Mouse (Mus musculus) forebrain, embryonic 16.5 days (tissue): ENCODE results near the gene Foxp4. TPM values are rescaled to one million over a fixed set of nuclear protein-coding genes. Genes with fewer than 3 reads are reported as not detected.

Experiments
- ATAC-seq: fragments of 200-750 bp; cut with Nextera tagmentation; 2 replicates; pipeline ENCODE4 v1.8.0; 2017; ENCODE audit warnings: mild to moderate bottlenecking, moderate library complexity
- H3K27ac ChIP-seq: fragments of 300-500 bp; sonication (generic); 2 replicates; pipeline ENCODE4 v1.5.1; 2014; ENCODE audit warnings: low read length, control low read depth
- H3K27me3 ChIP-seq: fragments of 300-500 bp; sonication (generic); replicated peaks from 2 replicates; pipeline ENCODE4 v1.6.1; 2014; ENCODE audit warnings: low read length; ENCODE audit not compliant: control insufficient read depth, insufficient read depth
- H3K36me3 ChIP-seq: fragments of 300-500 bp; sonication (generic); 2 replicates; pipeline ENCODE4 v1.6.1; 2014; ENCODE audit not compliant: control insufficient read depth, insufficient read depth
- H3K4me1 ChIP-seq: fragments of 300-500 bp; sonication (generic); replicated peaks from 2 replicates; pipeline ENCODE4 v1.6.1; 2014; ENCODE audit warnings: low read length; ENCODE audit not compliant: control insufficient read depth, insufficient read depth
- H3K4me2 ChIP-seq: fragments of 300-500 bp; sonication (generic); 2 replicates; pipeline ENCODE4 v1.6.1; 2014; ENCODE audit warnings: mild to moderate bottlenecking, low read length, control low read depth
- H3K4me3 ChIP-seq: fragments of 300-500 bp; sonication (generic); replicated peaks from 2 replicates; pipeline ENCODE4 v1.5.1; 2014; ENCODE audit warnings: mild to moderate bottlenecking, low read length, control low read depth
- H3K9ac ChIP-seq: fragments of 300-500 bp; sonication (generic); replicated peaks from 2 replicates; pipeline ENCODE4 v1.6.1; 2014; ENCODE audit warnings: low read depth, low read length, control low read depth
- H3K9me3 ChIP-seq: fragments of 300-500 bp; sonication (generic); 2 replicates; pipeline ENCODE4 v1.6.1; 2016; ENCODE audit warnings: low read length; ENCODE audit not compliant: control insufficient read depth
- WGBS: fragments of 180-500 bp; shearing (Covaris S2); extraction: QIAGEN DNeasy Blood & Tissue Kit; methylation state at CpG from one replicate; pipeline ENCODE4 v1.1.7; 2014; 5-methylcytosine and 5-hydroxymethylcytosine counted together
- polyA plus RNA-seq: library from polyadenylated mRNA; unstranded; fragments of >200 nt; fragmentation: Nextera tagmentation; extraction: Ambion mirVana; gene quantifications from 2 replicates; pipeline ENCODE4 v1.2.1, GENCODE M21; 2015

Foxp4 gene
- polyA plus RNA-seq, 1 experiment from 2014 or later = 29.1 TPM

- Histone ChIP-seq H3K36me3 (no peaks in the 10 kb centered on the region), H3K4me2 (no peak overlapping the region), H3K27me3 (peaks cover 7% of the 10 kb centered on the region), H3K4me1 (peaks cover 2% of the 10 kb centered on the region; the same call in 1 of the 2 replicates), H3K9me3 (no peaks in the 10 kb centered on the region), H3K4me3 (no peak overlapping the region), H3K27ac (no peak overlapping the region), H3K9ac (no peak overlapping the region)
- no peak for ATAC-seq
- 72% methylated on average over 6 of the region's 6 CpGs for WGBS
Measured at GRCm38 (mm10) chr17:47938839-47939238, 14.4 kb upstream of the Foxp4 start.

- Histone ChIP-seq H3K27ac (no peak overlapping the region), H3K4me3 (no peak overlapping the region), H3K9ac (no peak overlapping the region), H3K27me3 (peaks cover 10% of the 10 kb centered on the region), H3K36me3 (no peaks in the 10 kb centered on the region), H3K4me1 (no peaks in the 10 kb centered on the region), H3K9me3 (no peaks in the 10 kb centered on the region), H3K4me2 (no peak overlapping the region)
- WGBS = 18% methylated on average over 10 of the region's 10 CpGs
- ATAC-seq = no peak
Measured at GRCm38 (mm10) chr17:47937926-47938600, 13.6 kb upstream of the Foxp4 start.

- no peaks in the 10 kb centered on the region for H3K36me3 ChIP-seq
Measured at GRCm38 (mm10) chr17:47936591-47936990, 12.1 kb upstream of the Foxp4 start.

GRCm38 (mm10) chr17:47929431-47929830, 5.0 kb upstream of the Foxp4 start:
- Histone ChIP-seq H3K27me3 (peaks cover 6% of the 10 kb centered on the region; the same call in 1 of the 2 replicates), H3K9ac (no peak overlapping the region), H3K27ac (no peak overlapping the region), H3K4me2 (no peak overlapping the region), H3K4me1 (peaks cover 6% of the 10 kb centered on the region), H3K4me3 (no peak overlapping the region), H3K9me3 (no peaks in the 10 kb centered on the region), H3K36me3 (no peaks in the 10 kb centered on the region)
- 91% methylated on average over 4 of the region's 4 CpGs for WGBS
- ATAC-seq = no peak

More at GRCm38 (mm10) chr17:47936591-47936990, 12.1 kb upstream of the Foxp4 start:
- no peaks in the 10 kb centered on the region for H3K4me1 ChIP-seq
- peaks cover 10% of the 10 kb centered on the region for H3K27me3 ChIP-seq
- H3K27ac ChIP-seq = no peak overlapping the region
- no peaks in the 10 kb centered on the region for H3K9me3 ChIP-seq
- 90% methylated on average over 4 of the region's 4 CpGs for WGBS
- no peak overlapping the region for H3K4me3 ChIP-seq
- no peak overlapping the region for H3K9ac ChIP-seq
- ATAC-seq = no peak
- no peak overlapping the region for H3K4me2 ChIP-seq

- 30% methylated on average over 10 of the region's 10 CpGs for WGBS
- Histone ChIP-seq H3K36me3 (no peaks in the 10 kb centered on the region), H3K4me2 (no peak overlapping the region), H3K9ac (no peak overlapping the region), H3K4me1 (peaks cover 30% of the 10 kb centered on the region), H3K4me3 (no peak overlapping the region), H3K27ac (no peak overlapping the region), H3K9me3 (no peaks in the 10 kb centered on the region), H3K27me3 (0 out of 2 replicates have a peak, but pooled peaks cover 6% of the 10 kb centered on the region)
- ATAC-seq = no peak
Measured at GRCm38 (mm10) chr17:47925988-47926387, 1.5 kb upstream of the Foxp4 start.

- Histone ChIP-seq H3K4me2 (peak overlapping the region; percentile 68), H3K27me3 (0 out of 2 replicates have a peak, but pooled peaks cover 6% of the 10 kb centered on the region), H3K27ac (peak overlapping the region; percentile 93), H3K9me3 (no peaks in the 10 kb centered on the region), H3K4me3 (peak overlapping the region; percentile 68), H3K4me1 (peaks cover 34% of the 10 kb centered on the region), H3K36me3 (no peaks in the 10 kb centered on the region), H3K9ac (peak overlapping the region; percentile 80)
- no peak for ATAC-seq
- 2% methylated on average over 13 of the region's 13 CpGs for WGBS
Measured at GRCm38 (mm10) chr17:47925340-47925926, 988 bp upstream of the Foxp4 start.

GRCm38 (mm10) chr17:47923678-47924382, 615 bp downstream of the Foxp4 start:
- Histone ChIP-seq H3K36me3 (no peaks in the 10 kb centered on the region), H3K27ac (peak overlapping the region; percentile 93), H3K4me3 (peak overlapping the region; percentile 68), H3K9me3 (no peaks in the 10 kb centered on the region), H3K9ac (peak overlapping the region; percentile 80), H3K27me3 (peaks cover 15% of the 10 kb centered on the region), H3K4me2 (peak overlapping the region; percentile 68), H3K4me1 (peaks cover 50% of the 10 kb centered on the region)
- under 1% methylated on average over 62 of the region's 65 CpGs for WGBS
- ATAC-seq = peak; percentile 44

- Histone ChIP-seq H3K27me3 (peaks cover 15% of the 10 kb centered on the region), H3K4me1 (peaks cover 51% of the 10 kb centered on the region), H3K4me2 (peak overlapping the region; percentile 68), H3K36me3 (no peaks in the 10 kb centered on the region), H3K27ac (no peak overlapping the region; the same call in 1 of the 2 replicates), H3K9me3 (no peaks in the 10 kb centered on the region), H3K9ac (peak overlapping the region; percentile 80), H3K4me3 (peak overlapping the region; percentile 68)
- no peak for ATAC-seq
- under 1% methylated on average over 28 of the region's 28 CpGs for WGBS
Measured at GRCm38 (mm10) chr17:47923011-47923677, 1.3 kb downstream of the Foxp4 start.

GRCm38 (mm10) chr17:47922579-47922978, 1.9 kb downstream of the Foxp4 start:
- no peaks in the 10 kb centered on the region for H3K9me3 ChIP-seq
- ATAC-seq = no peak
- H3K27me3 ChIP-seq = peaks cover 15% of the 10 kb centered on the region
- peaks cover 57% of the 10 kb centered on the region for H3K4me1 ChIP-seq
- under 1% methylated on average over 23 of the region's 24 CpGs for whole genome bisulfite sequencing
- peak overlapping the region; percentile 68 for H3K4me2 ChIP-seq
- H3K27ac ChIP-seq = 0 out of 2 replicates have a peak overlapping the region, but pooled peaks have one; percentile 20
- H3K9ac ChIP-seq = peak overlapping the region; percentile 80
- no peaks in the 10 kb centered on the region for H3K36me3 ChIP-seq
- peak overlapping the region; percentile 68 for H3K4me3 ChIP-seq
